Mouse (Mus musculus): ENCODE measurements around the gene Best2.

DNA sequence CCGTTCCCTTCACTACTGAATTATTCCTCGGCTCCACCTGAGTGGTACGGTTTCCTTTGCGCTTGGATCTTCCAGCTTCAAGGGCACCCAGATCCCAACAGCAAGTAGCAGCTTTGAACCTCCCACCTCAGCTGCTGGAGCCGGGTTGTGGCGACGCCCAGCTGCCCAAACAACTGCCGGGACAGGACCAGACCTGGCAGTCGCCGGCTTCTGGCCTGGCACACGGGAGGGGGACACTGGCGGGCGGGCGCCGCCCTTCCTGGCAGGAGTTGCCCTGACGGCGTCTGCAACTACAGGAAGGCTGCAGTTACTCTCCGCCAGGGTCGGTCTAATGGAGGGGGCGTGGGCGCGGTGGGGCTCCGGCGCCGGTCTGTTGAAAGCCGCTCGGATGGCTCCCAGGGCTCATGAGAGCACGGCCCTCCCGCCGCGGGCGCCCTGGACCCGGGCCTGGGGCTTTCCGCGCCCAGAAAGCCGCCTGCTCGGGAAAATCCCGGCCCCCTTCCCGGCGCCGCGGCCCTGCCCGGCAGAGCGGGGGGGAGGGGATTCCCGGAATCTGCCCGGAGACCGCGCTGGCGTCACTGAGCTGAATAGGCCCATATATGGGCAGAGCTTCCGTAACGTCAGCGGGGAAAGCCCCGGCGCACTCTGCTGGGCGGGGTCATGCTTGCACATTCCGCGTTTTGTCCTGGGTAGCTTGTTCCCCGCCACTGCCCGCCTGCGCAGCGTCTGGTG lies 38.1 kb downstream of the Best2 start:
- no peak for TF ChIP-seq GATA1 (IDR thresholded peaks at IDR 0.05; ENCODE audit: borderline replicate concordance, low read length)
- TF ChIP-seq FLI1 (IDR thresholded peaks at IDR 0.05; ENCODE audit: low read length): no peak
